7 mouse cellular contexts compared by ENCODE assay signal in the genomic region with DNA sequence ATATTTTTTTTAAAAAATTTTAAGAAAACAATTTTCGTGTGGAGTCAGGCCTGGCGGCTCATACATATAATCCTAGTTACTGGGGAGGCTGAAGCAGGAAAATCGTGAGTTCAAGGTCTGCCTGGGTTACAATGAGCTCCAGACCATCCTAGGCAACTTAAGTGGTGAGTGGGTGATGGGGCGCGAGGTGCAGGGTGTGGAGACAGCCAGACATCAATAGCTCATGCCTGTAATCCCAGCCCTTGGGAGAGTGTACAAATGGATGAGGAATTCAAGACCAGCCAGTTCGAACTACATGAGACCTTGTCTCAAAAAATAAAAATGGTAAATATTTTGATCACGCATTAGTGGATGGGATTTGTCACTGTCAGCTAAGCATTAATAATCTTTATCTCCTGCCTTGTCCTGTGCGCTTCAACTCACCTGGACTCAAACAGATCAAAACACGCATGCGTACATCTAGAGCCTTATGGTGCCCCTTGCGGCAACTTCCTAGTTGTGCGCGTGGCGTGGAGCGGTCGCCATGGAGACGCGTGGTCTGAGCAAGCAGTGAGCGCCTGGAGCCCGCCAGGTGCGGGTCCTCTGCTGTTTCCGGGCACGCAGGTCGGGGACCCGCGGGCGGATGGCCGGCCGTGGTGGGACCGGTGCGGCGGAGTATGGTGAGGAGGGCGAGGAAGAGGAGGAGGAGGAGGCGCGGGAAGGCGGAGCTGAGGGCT. TPM values are rescaled to one million over a fixed set of nuclear protein-coding genes. Genes with fewer than 3 reads are reported as not detected.
A peak's percentile ranks its signal among the peaks of the same experiment; 100 is the strongest.
DNase-seq lines count a peak whose midpoint lies in the region; ATAC-seq lines count a peak whose summit lies in the region.

A gene (plus strand): TSS at position 473 of the 716 bp plus-strand sequence.

- H3K27ac ChIP-seq in heart, embryonic 12.5 days (ENCODE audit: poor library complexity, severe bottlenecking), result no peak within 1 kb of the TSS
- H3K27ac ChIP-seq in kidney, embryonic 16.5 days (ENCODE audit: low read length), result no peak within 1 kb of the TSS

- 0 out of 2 replicates have a peak, but pooled peaks have one; percentile 30 for ATAC-seq in erythroblast, adult 5-6 weeks (replicated peaks; ENCODE audit: low FRiP score, poor library complexity, severe bottlenecking)
- ATAC-seq in heart, embryonic 12.5 days (ENCODE audit: insufficient number of reproducible peaks, low FRiP score), result peak; percentile 57; the same call in 1 of the 2 replicates
- ATAC-seq in kidney, embryonic 16.5 days (ENCODE audit: low FRiP score, low TSS enrichment), result peak; percentile 80
- ATAC-seq in monocyte, adult 5-6 weeks (replicated peaks; ENCODE audit: insufficient number of reproducible peaks, low FRiP score, low TSS enrichment, poor library complexity, severe bottlenecking), result peak; percentile 83; the same call in 1 of the 2 replicates

- DNase-seq in brain, adult 2 months (ENCODE audit: low read depth, low spot score), result peak; percentile 93
- DNase-seq in liver, result peak; percentile 63
- peak; percentile 74 to 87 for DNase-seq in spleen, postnatal 4 days (ENCODE audit: low spot score in 2 of 2)

- peak within 1 kb of the TSS; percentile 91 for H3K4me2 ChIP-seq in heart, embryonic 12.5 days
- peak within 1 kb of the TSS; percentile 79 for H3K4me2 ChIP-seq in kidney, embryonic 16.5 days (replicated peaks; ENCODE audit: low read depth, low read length)

- 12% methylated on average over 36 of the region's 36 CpGs for WGBS in heart, embryonic 12.5 days
- 13% methylated on average over 36 of the region's 36 CpGs for whole genome bisulfite sequencing in kidney, embryonic 16.5 days

- peak within 1 kb of the TSS; percentile 70 for H3K4me3 ChIP-seq in heart, embryonic 12.5 days
- H3K4me3 ChIP-seq in kidney, embryonic 16.5 days (ENCODE audit: low read length), result peak within 1 kb of the TSS; percentile 64

- H3K9me3 ChIP-seq in heart, embryonic 12.5 days (replicated peaks), result no peaks in the 10 kb centered on the region
- no peaks in the 10 kb centered on the region for H3K9me3 ChIP-seq in kidney, embryonic 16.5 days (ENCODE audit: low read length)

- H3K4me1 ChIP-seq in heart, embryonic 12.5 days (replicated peaks), result peaks cover 8% of the 10 kb centered on the region; the same call in 1 of the 2 replicates
- peaks cover 4% of the 10 kb centered on the region; the same call in 1 of the 2 replicates for H3K4me1 ChIP-seq in kidney, embryonic 16.5 days (ENCODE audit: insufficient read depth, low read length)

- H3K27me3 ChIP-seq in heart, embryonic 12.5 days (replicated peaks), result peaks cover 24% of the 10 kb centered on the region
- H3K27me3 ChIP-seq in kidney, embryonic 16.5 days (ENCODE audit: insufficient read depth, low read length), result peaks cover 7% of the 10 kb centered on the region; the same call in 1 of the 2 replicates

- H3K36me3 ChIP-seq in heart, embryonic 12.5 days, result no peaks in the 10 kb centered on the region
- H3K36me3 ChIP-seq in kidney, embryonic 16.5 days (ENCODE audit: insufficient read depth, low read length), result no peaks in the 10 kb centered on the region

- H3K9ac ChIP-seq in heart, embryonic 12.5 days, result peak within 1 kb of the TSS; percentile 51
- H3K9ac ChIP-seq in kidney, embryonic 16.5 days (replicated peaks; ENCODE audit: low read length), result peak within 1 kb of the TSS; percentile 64

RNA-seq across cellular contexts. Expression of the gene that starts here (rescaled TPM):
- total RNA-seq in erythroblast, adult 5-6 weeks (2015; ENCODE audit: low replicate concordance), result not detected in 2 replicates
- not detected in 2 replicates for total RNA-seq in erythroblast, adult 5-6 weeks (2017; ENCODE audit: low replicate concordance)
- 0.26 TPM in 1 of 2 replicates, not detected in the other for polyA plus RNA-seq in heart, embryonic 12.5 days (2016; fragmentation: Nextera tagmentation; extraction: Ambion mirVana)
- polyA plus RNA-seq in kidney, embryonic 16.5 days (2015; fragmentation: Nextera tagmentation; extraction: Ambion mirVana), result 0.39 and 0.70 TPM in 2 replicates
- 0.43 TPM in 1 of 3 replicates, not detected in the others for total RNA-seq in monocyte, adult 5-6 weeks (2017)

Comparison
In these comparisons a context has a peak if more than half of its experiments do, and no peak if none do; other contexts are left out.
1. Peak in ATAC-seq in erythroblast, adult 5-6 weeks; RNA of the gene not detected or under 1 TPM.
2. Peak in ATAC-seq, H3K4me3 ChIP-seq, H3K9ac ChIP-seq and H3K4me2 ChIP-seq in heart, embryonic 12.5 days; RNA of the gene not detected or under 1 TPM.
3. Peak in ATAC-seq, H3K4me3 ChIP-seq, H3K9ac ChIP-seq and H3K4me2 ChIP-seq in kidney, embryonic 16.5 days; RNA of the gene not detected or under 1 TPM.
4. Peak in ATAC-seq in monocyte, adult 5-6 weeks; RNA of the gene not detected or under 1 TPM.
5. ATAC-seq: peak in every context shown above with its lines; median percentile 83 in monocyte, adult 5-6 weeks; 80 in kidney, embryonic 16.5 days; 57 in heart, embryonic 12.5 days; 30 in erythroblast, adult 5-6 weeks.